ENCODE assay signal across 8 mouse cellular contexts in genomic region chr5:121204132-121205089, GRCm38 (mm10). TPM values are rescaled to one million over a fixed set of nuclear protein-coding genes. Genes with fewer than 3 reads are reported as not detected.
DNase-seq lines count a peak whose midpoint lies in the region; ATAC-seq and TF ChIP-seq lines count a peak whose summit lies in the region.

TSS of gene Rpl6 (plus strand) at chr5:121204481.

- peak within 1 kb of the TSS; percentile 61 for H3K27ac ChIP-seq in brown adipose tissue, adult 24 weeks (replicated peaks; ENCODE audit: low read depth, low read length)
- H3K27ac ChIP-seq in heart, embryonic 13.5 days (replicated peaks) = peak within 1 kb of the TSS; percentile 72
- peak within 1 kb of the TSS; percentile 82 for H3K27ac ChIP-seq in kidney, postnatal 0 days
- H3K27ac ChIP-seq in liver, embryonic 12.5 days = peak within 1 kb of the TSS; percentile 81
- peak within 1 kb of the TSS; percentile 72 for H3K27ac ChIP-seq in stomach, embryonic 14.5 days (ENCODE audit: low read length)

- peak within 1 kb of the TSS; percentile 92 for H3K4me3 ChIP-seq in brown adipose tissue, adult 24 weeks (ENCODE audit: insufficient read depth, low read depth, low read length)
- peak within 1 kb of the TSS; percentile 98 for H3K4me3 ChIP-seq in heart, embryonic 13.5 days
- peak within 1 kb of the TSS; percentile 98 for H3K4me3 ChIP-seq in kidney, postnatal 0 days (replicated peaks; ENCODE audit: low read depth, low read length)
- peak within 1 kb of the TSS; percentile 98 for H3K4me3 ChIP-seq in liver, embryonic 12.5 days
- peak within 1 kb of the TSS; percentile 96 for H3K4me3 ChIP-seq in stomach, embryonic 14.5 days (ENCODE audit: low read depth, low read length)

- peak; percentile 93 for ATAC-seq in CD4-positive, CD25-positive, alpha-beta regulatory T cell, adult 4 months
- peak; percentile 72 for ATAC-seq in heart, embryonic 13.5 days (ENCODE audit: extremely low read depth, insufficient number of reproducible peaks, low FRiP score, low TSS enrichment)
- peak; percentile 86 for ATAC-seq in kidney, postnatal 0 days (replicated peaks; ENCODE audit: low FRiP score, low read depth)
- peak; percentile 84 for ATAC-seq in liver, embryonic 12.5 days
- ATAC-seq in stomach, embryonic 14.5 days (ENCODE audit: insufficient number of reproducible peaks, insufficient read depth, low FRiP score, low read depth) = peak; percentile 93

- TF ChIP-seq CTCF in kidney, postnatal 0 days (IDR thresholded peaks at IDR 0.05; ENCODE audit: low read depth) = no peak

- WGBS in heart, embryonic 13.5 days = 1% methylated on average over 52 of the region's 52 CpGs
- WGBS in kidney, postnatal 0 days = 2% methylated on average over 52 of the region's 52 CpGs
- WGBS in liver, embryonic 12.5 days (ENCODE audit: insufficient replicate concordance) = 2% methylated on average over 52 of the region's 52 CpGs
- 2% methylated on average over 52 of the region's 52 CpGs for WGBS in stomach, embryonic 14.5 days

- H3K27me3 ChIP-seq in heart, embryonic 13.5 days (replicated peaks) = no peaks in the 10 kb centered on the region
- no peaks in the 10 kb centered on the region for H3K27me3 ChIP-seq in kidney, postnatal 0 days (ENCODE audit: insufficient read depth, low read length)
- no peaks in the 10 kb centered on the region for H3K27me3 ChIP-seq in liver, embryonic 12.5 days (replicated peaks)
- no peaks in the 10 kb centered on the region for H3K27me3 ChIP-seq in stomach, embryonic 14.5 days (ENCODE audit: control insufficient read depth, insufficient read depth, low read length)

- DNase-seq in fibroblast of lung, adult 2 months (ENCODE audit: low read depth) = peak; percentile 51
- peak; percentile 96 for DNase-seq in kidney, postnatal 0 days (ENCODE audit: low spot score)
- DNase-seq in natural killer cell, adult 2 months (ENCODE audit: low spot score in 2 of 2) = peak; percentile 72 to 78

- peak within 1 kb of the TSS; percentile 99 for H3K9ac ChIP-seq in heart, embryonic 13.5 days
- H3K9ac ChIP-seq in kidney, postnatal 0 days (ENCODE audit: low read depth, low read length) = peak within 1 kb of the TSS; percentile 100
- peak within 1 kb of the TSS; percentile 98 for H3K9ac ChIP-seq in liver, embryonic 12.5 days
- H3K9ac ChIP-seq in stomach, embryonic 14.5 days (replicated peaks; ENCODE audit: low read depth, low read length) = peak within 1 kb of the TSS; percentile 97

- no peaks in the 10 kb centered on the region for H3K9me3 ChIP-seq in heart, embryonic 13.5 days
- no peaks in the 10 kb centered on the region for H3K9me3 ChIP-seq in kidney, postnatal 0 days (replicated peaks; ENCODE audit: low read length)
- no peaks in the 10 kb centered on the region for H3K9me3 ChIP-seq in liver, embryonic 12.5 days (replicated peaks)
- H3K9me3 ChIP-seq in stomach, embryonic 14.5 days (ENCODE audit: control insufficient read depth, low read depth, low read length) = no peaks in the 10 kb centered on the region

- peaks cover 40% of the 10 kb centered on the region for H3K36me3 ChIP-seq in heart, embryonic 13.5 days
- peaks cover 30% of the 10 kb centered on the region for H3K36me3 ChIP-seq in kidney, postnatal 0 days (ENCODE audit: insufficient read depth, low read length)
- H3K36me3 ChIP-seq in liver, embryonic 12.5 days = peaks cover 41% of the 10 kb centered on the region
- H3K36me3 ChIP-seq in stomach, embryonic 14.5 days (ENCODE audit: control insufficient read depth, insufficient read depth, low read length) = peaks cover 38% of the 10 kb centered on the region

- no peaks in the 10 kb centered on the region for H3K4me1 ChIP-seq in brown adipose tissue, adult 24 weeks (ENCODE audit: control insufficient read depth, insufficient read depth, insufficient read length, low read length)
- H3K4me1 ChIP-seq in heart, embryonic 13.5 days = peaks cover 26% of the 10 kb centered on the region
- peaks cover 12% of the 10 kb centered on the region; the same call in 1 of the 2 replicates for H3K4me1 ChIP-seq in kidney, postnatal 0 days (replicated peaks; ENCODE audit: insufficient read depth, low read length)
- H3K4me1 ChIP-seq in liver, embryonic 12.5 days = peaks cover 43% of the 10 kb centered on the region
- peaks cover 8% of the 10 kb centered on the region; the same call in 1 of the 2 replicates for H3K4me1 ChIP-seq in stomach, embryonic 14.5 days (ENCODE audit: control insufficient read depth, insufficient read depth, low read length)

- peak within 1 kb of the TSS; percentile 82 for H3K4me2 ChIP-seq in heart, embryonic 13.5 days
- peak within 1 kb of the TSS; percentile 78 for H3K4me2 ChIP-seq in kidney, postnatal 0 days (ENCODE audit: low read length)
- H3K4me2 ChIP-seq in liver, embryonic 12.5 days = peak within 1 kb of the TSS; percentile 82
- H3K4me2 ChIP-seq in stomach, embryonic 14.5 days (replicated peaks; ENCODE audit: low read depth, low read length) = peak within 1 kb of the TSS; percentile 66

RNA-seq across cellular contexts. Expression of gene Rpl6, which starts in this region (rescaled TPM):
- 1,000 to 10,000 TPM; 1,708 to 1,898 TPM for polyA plus RNA-seq in CD4-positive, CD25-positive, alpha-beta regulatory T cell, adult 4 months (2017; shearing (Covaris generic))
- polyA plus RNA-seq in brown adipose tissue, adult 24 weeks (2012; ENCODE audit: insufficient read depth, insufficient read length, missing spikeins) = 462 and 609 TPM in 2 replicates
- 368 and 390 TPM in 2 replicates for polyA plus RNA-seq in heart, embryonic 13.5 days (2015; fragmentation: Nextera tagmentation; extraction: Ambion mirVana)
- 655 and 681 TPM in 2 replicates for polyA plus RNA-seq in kidney, postnatal 0 days (2015; fragmentation: Nextera tagmentation; extraction: Ambion mirVana)
- 590 and 602 TPM in 2 replicates for polyA plus RNA-seq in liver, embryonic 12.5 days (2016; fragmentation: Nextera tagmentation; extraction: Ambion mirVana)
- 726 and 741 TPM in 2 replicates for polyA plus RNA-seq in stomach, embryonic 14.5 days (2014; fragmentation: Nextera tagmentation; extraction: Ambion mirVana)

Comparison
In these comparisons a context has a peak if more than half of its experiments do, and no peak if none do; other contexts are left out.
1. Peak in every context shown above with its lines: DNase-seq, ATAC-seq, H3K4me3 ChIP-seq and H3K27ac ChIP-seq.